Mouse (Mus musculus): ENCODE data around the gene Olfr824. TPM values are rescaled to one million over a fixed set of nuclear protein-coding genes. Genes with fewer than 3 reads are reported as not detected.

Gene Olfr824
- polyA plus RNA-seq (2015; fragmentation: Nextera tagmentation; extraction: Ambion mirVana) = not detected in 2 replicates

DNA sequence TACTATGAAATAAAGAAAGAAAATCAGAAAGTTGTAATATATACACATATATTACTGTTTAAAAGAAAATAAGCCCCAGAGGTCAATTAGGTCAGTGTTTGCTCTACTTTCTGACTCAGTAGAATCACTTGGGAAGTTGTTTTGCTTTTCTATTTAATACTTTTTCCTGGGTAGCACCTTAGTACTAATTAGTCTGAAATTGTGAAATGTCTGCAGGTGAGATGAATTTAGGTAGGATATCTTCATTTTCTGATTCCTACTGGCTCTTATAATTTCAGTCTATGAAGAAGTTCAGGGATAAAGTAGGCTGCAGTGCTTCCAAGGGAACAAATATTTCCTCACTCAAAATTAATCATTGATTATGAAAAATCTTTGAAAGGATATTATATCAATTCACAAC, at the start of gene Olfr824:
Gene Olfr824, minus strand, starts transcription at position 101 of the 400 bp plus-strand sequence.

GRCm38 (mm10) chr10:130166666-130167065, 36.9 kb upstream of the Olfr824 start, which contains the start of gene Olfr825:
TSS of gene Olfr825 (minus strand) at chr10:130166766.

DNA sequence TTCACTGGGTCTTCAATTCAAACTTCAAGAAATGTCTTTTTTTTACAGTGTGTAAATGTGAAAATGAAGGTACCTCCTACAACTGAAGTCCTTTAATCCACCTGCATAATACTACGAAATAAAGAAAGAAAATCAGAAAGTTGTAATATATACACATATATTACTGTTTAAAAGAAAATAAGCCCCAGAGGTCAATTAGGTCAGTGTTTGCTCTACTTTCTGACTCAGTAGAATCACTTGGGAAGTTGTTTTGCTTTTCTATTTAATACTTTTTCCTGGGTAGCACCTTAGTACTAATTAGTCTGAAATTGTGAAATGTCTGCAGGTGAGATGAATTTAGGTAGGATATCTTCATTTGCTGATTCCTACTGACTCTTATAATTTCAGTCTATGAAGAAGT, 14.5 kb downstream of the Olfr824 start, which contains the start of gene Olfr823:
Gene Olfr823, minus strand, starts transcription at position 101 of the 400 bp plus-strand sequence.

Other genes with a start within 250 kb of the Olfr824 start
- gene Olfr815, start 224.1 kb downstream of the Olfr824 start, polyA plus RNA-seq (2015; fragmentation: Nextera tagmentation; extraction: Ambion mirVana) = not detected in 2 replicates
- gene Olfr816, start 214.4 kb downstream of the Olfr824 start, polyA plus RNA-seq (2015; fragmentation: Nextera tagmentation; extraction: Ambion mirVana) = not detected in 2 replicates
- not detected in 2 replicates for gene Olfr818, start 180.9 kb downstream of the Olfr824 start, polyA plus RNA-seq (2015; fragmentation: Nextera tagmentation; extraction: Ambion mirVana)
- not detected in 2 replicates for gene Olfr819, start 162.7 kb downstream of the Olfr824 start, polyA plus RNA-seq (2015; fragmentation: Nextera tagmentation; extraction: Ambion mirVana)
- not detected in 2 replicates for gene Olfr247, start 153.9 kb downstream of the Olfr824 start, polyA plus RNA-seq (2015; fragmentation: Nextera tagmentation; extraction: Ambion mirVana)
- not detected in 2 replicates for gene Gm10310, start 144.9 kb downstream of the Olfr824 start, polyA plus RNA-seq (2015; fragmentation: Nextera tagmentation; extraction: Ambion mirVana)
- not detected in 2 replicates for gene Olfr820, start 117.4 kb downstream of the Olfr824 start, polyA plus RNA-seq (2015; fragmentation: Nextera tagmentation; extraction: Ambion mirVana)
- gene Olfr821, start 99.7 kb downstream of the Olfr824 start, polyA plus RNA-seq (2015; fragmentation: Nextera tagmentation; extraction: Ambion mirVana) = not detected in 2 replicates
- gene Olfr822, start 58.8 kb downstream of the Olfr824 start, polyA plus RNA-seq (2015; fragmentation: Nextera tagmentation; extraction: Ambion mirVana) = not detected in 2 replicates
- not detected in 2 replicates for gene Olfr823, start 14.6 kb downstream of the Olfr824 start, polyA plus RNA-seq (2015; fragmentation: Nextera tagmentation; extraction: Ambion mirVana)
- gene Olfr825, start 36.8 kb upstream of the Olfr824 start, polyA plus RNA-seq (2015; fragmentation: Nextera tagmentation; extraction: Ambion mirVana) = not detected in 2 replicates
- not detected in 2 replicates for gene Olfr826, start 54.2 kb upstream of the Olfr824 start, polyA plus RNA-seq (2015; fragmentation: Nextera tagmentation; extraction: Ambion mirVana)
- gene Olfr827, start 84.4 kb upstream of the Olfr824 start, polyA plus RNA-seq (2015; fragmentation: Nextera tagmentation; extraction: Ambion mirVana) = not detected in 2 replicates
- gene Neurod4, start 150.2 kb upstream of the Olfr824 start, polyA plus RNA-seq (2015; fragmentation: Nextera tagmentation; extraction: Ambion mirVana) = 0.12 and 0.22 TPM in 2 replicates
- gene Tespa1, start 192.9 kb upstream of the Olfr824 start, polyA plus RNA-seq (2015; fragmentation: Nextera tagmentation; extraction: Ambion mirVana) = not detected in 2 replicates

Data from neural tube, postnatal 0 days (tissue).